Mouse (Mus musculus) right cerebral cortex, postnatal 4 days (tissue): ENCODE results near the gene Maml2.

Experiments used
- DNase-seq: peaks from one replicate; pipeline ENCODE4 v3.0.0-alpha.2; 2022

The Maml2 gene

DNA sequence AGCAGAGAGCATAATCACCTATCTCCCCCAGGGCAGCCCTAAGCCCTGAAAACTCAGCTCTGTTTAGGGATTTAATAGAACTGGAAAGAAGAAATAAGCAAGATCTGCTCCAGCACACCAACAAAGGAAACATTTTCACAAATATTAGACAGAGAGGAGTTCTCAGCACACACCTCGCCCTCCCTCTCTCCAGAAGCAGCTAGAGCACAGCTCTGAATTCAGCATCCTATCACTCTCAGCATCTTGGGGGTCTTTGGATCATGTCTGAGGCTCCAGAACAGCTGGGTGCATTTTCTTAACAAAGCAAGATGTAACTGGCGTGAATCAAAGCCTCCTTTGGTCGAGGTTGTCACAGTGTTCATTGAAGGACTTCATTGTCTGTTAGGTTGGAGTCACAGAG is 12.5 kb downstream of the Maml2 start:
- DNase-seq: no peak

DNA sequence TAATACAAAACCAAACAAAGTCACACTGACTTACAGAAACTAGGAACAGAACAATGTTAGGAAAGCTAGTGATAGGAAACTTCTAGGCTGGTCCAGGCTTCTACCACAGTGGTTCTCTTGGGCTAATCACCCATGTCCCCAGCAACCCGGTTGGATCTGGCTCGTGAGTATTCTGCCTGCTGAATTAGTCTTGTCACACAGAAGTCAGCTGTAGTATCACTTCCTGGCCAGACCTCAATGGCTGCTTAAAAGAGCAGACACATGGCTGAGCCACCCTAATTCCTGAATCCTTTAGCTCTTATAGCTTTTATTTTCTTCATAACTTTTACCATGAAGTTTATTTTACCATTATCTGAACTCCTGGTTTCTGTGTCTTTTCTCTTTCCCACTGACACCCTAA is 13.3 kb downstream of the Maml2 start:
- no peak for DNase-seq

DNA sequence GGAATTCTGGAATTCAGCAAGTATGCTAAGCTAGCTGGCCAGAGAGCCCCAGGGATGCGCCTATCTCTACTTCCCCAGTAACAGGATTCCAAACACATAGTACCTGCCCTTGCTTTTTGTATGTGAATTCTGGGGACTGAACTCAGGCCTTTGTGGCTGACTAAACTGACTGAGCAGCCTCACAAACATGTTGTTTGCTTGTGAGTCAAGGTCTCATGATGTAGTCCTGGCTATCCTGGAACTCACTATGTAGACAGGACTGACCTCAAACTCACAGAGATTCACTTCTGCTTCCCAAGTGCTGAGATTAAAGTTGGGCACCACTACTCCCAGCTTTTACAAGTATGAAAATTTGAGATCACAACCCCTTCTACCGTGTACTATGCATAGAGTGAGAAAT is 16.2 kb downstream of the Maml2 start:
- DNase-seq: no peak

DNA sequence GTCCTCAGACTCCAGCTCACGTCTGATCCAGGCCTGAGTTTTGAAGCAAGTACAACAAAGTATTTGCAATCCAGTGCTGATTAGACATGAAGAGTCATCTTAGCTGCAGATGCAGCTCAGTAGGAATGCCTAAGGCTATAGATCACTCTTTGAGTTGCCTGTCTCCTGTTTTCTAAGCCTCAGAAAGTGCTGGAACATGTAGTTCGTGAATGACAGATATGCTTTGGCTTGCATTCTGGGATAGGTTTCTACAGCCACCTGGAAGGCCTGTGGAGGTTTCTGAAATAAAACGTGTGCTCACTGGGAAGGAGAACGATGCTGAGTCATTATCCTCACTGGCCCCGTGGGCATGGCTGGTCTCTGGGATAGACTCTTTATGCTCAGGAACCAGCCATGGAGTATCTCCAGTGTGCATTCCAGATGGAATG is 16.8 kb downstream of the Maml2 start:
- DNase-seq: no peak

DNA sequence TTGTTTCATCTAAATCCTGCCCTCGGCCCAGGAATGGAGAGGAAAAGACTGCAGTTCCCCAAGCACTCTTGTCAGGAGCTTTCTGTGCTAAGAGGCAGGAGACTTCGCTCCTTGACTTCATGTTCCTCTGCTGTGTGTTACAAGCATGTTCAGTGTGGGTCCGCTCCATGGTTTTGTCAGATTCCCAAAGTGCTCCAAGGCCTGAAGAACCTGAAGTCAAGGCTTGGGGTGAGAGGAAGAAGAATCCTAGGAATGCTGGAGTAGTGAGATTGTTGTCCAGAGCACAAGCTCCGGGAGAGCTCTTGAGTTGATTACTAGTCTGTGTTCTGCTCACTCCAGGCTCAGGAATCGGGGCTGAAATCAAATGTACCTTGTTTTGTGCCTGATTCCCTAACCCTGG is 17.6 kb downstream of the Maml2 start:
- no peak for DNase-seq

DNA sequence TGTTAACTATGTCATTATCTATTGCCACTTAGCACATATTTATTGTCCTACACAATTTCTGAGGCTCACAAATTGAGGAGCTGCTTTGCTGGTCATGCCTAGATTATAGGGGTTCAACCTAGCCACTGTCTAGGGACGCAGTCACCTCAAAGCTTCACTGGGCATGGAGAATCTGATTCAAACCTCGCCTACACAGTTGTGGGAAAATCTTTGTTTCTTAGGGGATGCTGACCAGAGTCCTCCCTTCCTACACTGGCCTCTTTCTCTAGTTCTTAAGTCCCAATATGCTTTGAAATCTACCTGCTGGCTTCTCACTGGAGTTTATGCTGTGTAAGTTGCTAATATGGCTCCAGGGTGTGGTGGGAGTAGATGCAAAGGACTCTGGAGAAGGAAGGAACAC is 21.8 kb downstream of the Maml2 start:
- no peak for DNase-seq

DNA sequence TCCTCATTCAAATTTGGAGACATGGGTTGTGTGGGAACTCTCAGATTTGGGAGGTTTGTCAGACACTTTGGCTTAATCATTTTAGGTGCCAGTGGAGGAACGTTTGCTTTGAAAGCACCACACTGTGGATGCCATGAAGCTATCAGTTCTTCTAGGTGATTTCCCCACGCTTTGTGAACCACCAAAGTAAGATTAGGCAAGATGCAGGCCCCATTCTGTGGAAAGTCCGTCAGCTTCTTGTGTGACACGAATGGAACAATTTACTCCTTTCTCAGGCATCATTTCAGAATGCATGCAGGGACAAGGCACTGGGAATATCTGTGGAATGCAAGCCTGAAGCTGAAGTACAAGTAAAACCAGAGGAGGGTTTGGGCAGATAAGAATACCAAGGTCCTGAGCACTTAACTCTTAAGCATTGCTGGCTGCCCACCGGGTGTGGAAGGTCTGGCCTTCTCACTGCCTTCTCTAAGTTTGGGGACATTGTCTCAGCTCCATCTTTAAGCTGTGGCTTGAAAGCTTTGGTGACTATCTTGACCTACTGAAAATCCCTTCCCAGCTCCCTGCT is 23.1 kb downstream of the Maml2 start:
- no peak for DNase-seq

DNA sequence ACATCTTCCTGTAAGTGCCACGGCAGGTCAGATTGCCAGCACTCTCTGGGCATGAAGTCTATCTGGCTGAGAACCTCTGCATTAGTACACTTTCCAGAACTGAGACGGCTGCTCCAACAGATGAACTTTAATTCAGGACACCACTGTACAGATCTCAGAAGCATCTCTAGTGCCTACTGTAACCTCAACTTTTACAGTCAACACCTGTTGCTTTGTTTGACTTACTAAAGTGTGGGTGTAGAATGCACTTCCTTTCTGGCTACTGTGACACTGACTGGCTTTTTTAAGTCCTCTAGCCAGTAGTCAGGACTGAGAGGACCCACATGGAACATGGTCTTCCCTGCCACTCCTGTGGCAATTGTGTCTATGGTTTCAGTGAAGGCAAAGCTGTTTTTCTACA is 25.3 kb downstream of the Maml2 start:
- no peak for DNase-seq

DNA sequence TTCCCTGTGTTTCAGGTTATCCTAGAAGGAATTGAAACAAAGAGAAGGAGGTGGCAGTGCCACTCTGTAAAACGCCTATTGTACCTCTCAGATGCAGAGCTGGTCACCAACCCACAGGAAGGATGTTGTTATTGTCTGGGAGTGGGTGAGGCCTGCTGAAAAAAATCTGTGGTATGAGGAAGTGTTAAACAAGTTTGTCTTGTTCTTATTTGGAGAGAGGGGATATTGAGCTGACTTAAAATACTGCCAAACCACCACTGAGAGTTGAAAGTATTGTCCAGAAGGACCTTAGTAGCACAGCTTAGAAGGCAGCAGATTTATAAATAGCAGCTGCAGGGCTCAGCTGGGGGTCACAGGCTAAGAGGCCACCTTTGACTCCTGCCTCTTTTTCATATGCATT is 25.9 kb downstream of the Maml2 start:
- DNase-seq: no peak

DNA sequence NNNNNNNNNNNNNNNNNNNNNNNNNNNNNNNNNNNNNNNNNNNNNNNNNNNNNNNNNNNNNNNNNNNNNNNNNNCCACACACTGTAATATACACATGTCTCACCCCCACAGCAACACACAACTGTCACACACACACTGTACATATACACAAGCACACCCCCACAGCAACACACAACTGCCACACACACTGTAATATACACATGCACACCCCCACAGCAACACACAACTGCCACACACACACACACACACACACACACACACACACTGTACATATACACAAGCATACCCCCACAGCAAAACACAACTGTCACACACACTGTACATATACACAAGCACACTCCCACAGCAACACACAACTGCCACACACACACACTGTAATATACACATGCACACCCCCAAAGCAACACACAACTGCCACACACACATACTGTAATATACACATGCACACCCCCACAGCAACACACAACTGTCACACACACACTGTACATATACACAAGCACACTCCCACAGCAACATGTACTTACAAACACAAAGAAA is 116.5 kb downstream of the Maml2 start:
- DNase-seq: no peak

DNA sequence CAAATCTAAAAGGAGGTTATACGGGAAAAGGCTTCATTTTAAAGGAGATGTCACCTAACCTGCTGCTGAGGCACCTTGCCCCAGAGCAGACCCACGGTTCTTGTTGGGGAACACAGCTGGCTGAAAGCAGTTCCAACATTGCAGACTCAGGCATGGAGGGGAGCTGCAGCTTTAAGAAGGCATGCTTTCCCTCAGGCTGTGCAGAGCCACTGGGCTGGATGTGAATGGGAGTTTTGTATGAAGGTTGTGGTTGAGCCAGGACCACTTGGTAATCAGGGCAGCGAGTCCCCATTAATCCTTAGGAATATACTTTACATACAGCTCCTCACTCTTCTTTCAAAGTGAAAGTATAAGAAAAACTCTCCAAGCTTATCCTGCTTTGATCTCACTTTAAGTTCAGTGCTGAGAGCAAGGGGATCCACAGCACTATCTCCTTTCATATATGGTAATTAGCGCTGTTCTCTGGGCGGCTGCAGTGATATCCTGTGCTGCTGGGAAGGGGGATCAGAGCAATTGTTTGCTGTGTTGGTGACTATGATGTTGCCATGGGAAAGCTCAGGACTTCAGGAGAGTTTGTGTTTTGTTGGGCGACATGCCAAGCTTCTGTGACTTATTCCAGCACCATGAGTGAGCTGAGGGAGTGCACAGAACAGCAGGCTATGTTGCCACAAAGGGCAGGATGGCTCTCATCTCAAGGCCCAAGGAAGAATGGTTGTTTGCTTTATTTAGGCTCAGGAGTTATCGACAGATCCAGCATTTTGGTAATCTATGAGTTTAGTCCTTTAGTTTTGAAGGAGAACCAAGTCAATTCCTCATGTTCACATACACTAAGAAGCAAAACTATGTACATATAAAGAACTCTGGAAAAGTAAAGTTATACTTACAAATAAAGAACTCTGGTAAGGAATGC is 127.5 kb downstream of the Maml2 start:
- DNase-seq: peak; percentile 62

DNA sequence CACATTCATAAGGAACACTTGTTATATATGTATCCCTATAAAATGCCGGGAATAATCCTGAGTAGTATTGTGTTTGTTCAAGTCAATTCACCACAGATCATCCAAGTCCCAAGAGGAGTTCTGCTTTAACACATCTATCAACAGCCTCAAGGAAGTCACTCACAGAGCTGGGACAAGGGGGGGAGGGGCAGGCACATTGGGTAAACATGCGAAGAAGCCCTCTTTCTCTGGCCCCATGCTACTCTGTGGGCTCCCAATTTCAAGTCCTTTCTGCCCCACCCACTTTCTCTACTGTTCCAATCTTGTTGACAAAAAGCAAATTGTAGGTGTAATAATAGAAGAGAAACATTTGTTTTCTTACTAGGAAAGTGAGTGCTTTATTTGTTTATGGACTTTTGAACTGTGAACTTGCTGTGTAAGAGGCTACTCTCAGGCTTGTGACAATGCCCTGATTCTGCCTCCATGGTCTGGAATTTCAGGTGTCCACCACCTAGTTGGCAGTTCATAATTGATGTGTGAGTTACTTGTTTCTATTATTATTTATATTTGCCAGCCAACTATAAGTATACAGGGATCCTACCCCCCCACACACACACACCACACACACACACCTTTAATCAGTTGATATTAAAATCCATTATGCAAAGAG is 131.8 kb downstream of the Maml2 start:
- DNase-seq: no peak

DNA sequence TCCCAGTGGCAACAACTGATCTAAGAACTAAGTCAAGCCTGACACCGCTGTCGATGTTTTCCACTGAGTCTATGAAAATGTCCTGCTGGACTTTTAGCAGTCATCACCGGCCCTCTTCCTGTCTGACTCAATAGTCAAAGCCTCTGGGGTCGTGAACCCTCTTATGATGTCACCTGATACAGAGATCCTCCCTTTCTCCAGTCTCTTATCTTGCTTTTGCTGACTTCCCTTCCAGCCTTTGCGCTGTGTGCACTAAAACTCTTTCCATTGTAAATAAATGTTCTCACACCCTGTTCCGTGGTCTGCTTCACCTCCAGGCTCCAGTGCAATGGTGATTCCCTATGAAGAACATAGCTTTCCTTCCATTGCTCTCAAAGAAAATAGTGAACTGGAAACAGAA is 132.5 kb downstream of the Maml2 start:
- no peak for DNase-seq

DNA sequence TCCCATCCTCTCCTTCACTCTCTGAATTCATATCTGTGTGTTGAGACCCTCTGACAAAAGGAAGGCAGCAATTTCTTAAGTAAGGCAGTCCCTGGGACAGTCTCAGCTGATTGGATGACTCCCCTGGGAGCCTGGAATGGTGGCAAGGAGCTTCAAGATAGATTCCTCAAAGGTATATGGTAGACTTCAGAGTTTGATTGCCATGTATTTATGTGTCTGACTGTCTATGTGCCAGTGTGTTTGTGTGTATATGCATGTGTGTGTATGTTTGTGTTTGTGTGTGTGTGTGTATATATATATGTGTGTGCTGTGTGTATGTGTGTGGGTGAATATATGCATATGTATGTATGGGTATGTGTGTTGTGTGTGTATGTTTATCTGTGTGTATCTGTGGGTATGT is 133.0 kb downstream of the Maml2 start:
- DNase-seq: no peak

DNA sequence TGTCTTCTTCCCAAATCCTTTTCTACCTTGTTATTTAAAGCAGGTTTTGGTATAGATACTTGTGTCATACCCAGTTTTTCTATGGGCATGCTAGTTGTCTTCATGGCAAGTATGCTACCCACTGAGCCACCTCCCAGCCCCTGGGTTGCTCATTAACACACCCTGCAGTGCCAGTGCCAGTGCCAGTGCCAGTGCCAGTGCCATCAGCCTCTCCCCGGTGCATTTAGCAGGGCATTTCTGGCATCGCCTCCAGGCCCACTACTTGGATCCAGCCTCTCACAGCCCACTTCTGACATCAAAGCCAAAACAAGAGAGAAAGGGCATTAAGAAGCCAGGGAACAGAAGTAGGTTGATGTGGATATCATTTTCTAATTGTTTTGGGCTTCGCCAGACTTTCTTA is 133.9 kb downstream of the Maml2 start:
- no peak for DNase-seq

DNA sequence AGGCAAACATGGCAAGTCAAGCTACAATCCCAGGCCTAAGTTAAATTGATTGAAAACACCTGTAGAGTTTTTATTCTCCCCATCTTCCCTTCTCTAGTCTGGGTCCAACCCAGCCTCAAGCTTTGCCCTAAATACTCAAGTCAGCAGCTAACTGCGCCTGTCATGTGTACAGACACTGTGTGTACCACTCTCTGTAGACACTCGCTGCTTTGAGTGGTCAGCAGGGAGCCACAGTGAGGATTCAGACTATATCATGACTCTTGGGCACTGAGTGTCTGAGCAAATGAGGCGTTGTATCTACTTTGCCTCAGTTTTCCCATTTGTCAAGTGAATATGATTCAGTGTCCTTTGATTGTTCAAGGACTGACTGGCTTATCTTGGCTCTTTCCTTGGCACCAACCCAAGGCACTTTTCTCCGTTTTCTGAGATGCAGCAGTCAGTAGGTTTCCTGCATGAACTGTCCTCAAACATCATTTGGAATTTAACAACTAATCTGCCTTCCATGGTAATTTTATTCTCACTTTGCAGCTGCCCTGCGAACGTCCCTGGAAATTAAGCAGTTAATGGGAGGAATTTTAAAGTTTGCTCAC is 135.8 kb downstream of the Maml2 start:
- DNase-seq: no peak

DNA sequence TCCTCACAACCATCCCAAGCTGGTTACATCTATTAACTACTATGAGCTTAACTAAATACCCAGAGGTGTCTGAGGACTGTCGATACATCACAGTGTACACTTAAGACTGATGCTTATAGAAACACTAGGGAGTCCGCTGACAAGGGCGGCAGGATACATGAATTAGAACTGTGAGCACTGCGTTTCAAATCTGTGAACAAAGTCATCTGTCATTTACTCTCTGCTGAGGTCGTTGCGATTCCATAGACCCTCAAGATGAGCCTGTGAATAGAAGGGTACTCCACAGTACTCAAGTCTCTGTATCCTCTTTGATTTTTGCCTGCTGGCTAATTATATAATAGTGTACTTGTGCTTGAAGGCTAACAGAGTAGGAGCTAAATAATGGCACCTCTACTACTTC is 143.2 kb downstream of the Maml2 start:
- no peak for DNase-seq

DNA sequence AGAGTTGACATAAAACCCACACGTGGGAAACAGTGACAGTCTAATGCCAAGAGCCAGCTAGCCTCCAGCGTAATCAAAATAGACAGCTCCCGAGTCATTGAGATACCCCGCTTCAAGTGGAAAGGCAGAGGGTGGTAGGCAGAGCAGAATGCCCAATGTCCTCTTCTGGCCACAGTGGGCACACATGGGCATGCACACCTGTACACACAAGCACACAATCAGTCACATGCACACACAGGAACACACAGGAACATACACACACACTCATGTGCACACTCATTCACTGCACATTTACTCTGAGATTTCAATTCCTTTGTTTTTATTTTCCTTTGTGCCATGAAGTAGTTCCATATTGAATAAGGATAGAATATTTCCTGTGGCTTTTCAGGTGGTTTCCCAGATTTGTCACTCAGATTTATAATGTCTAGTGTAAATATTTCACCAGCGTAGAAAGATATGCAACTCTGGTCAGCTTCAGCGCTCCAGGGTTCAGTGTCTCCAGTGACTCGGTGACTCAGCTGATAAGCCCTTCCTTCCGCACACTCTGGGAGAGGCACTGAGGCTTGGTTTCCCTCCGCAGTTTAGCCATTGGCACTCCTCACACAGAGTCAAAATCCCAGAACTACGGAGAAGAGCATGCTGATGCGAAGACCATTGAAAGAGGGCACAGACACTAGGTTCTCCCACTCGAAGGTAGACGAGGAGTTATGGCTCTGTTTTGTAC is 144.4 kb downstream of the Maml2 start:
- DNase-seq: no peak

DNA sequence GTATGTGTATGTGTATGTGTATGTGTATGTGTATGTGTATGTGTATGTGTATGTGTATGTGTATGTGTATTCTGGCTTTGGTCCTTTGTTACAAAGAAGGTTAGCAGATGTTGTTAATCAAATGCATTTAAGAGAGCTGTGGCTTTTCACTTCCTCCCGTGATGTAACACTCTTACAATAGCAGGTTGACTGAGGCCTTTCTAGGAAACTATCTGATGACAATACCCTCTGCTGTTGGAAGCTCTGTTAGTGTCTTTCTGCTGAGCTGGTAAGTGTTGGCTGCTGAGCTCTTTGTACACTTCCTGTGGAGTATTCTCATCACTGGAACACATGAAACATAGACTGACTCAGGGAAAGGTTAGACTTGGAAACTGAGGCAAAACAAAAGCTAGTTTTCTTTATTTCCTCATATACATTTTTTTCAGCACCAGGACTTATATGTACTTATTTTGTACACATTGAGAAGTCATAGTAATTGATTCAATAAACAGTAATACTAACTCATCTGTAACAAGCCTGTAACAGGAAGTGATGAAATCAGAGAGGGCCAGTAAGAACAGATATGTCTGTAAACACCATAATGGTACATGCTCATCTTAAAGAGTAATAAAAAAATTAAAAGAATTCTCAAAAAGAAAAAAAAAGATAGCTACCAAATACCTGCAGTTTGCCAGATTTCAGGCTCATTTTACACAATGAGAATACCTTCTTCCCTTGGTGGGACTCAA is 145.9 kb downstream of the Maml2 start:
- DNase-seq: no peak

DNA sequence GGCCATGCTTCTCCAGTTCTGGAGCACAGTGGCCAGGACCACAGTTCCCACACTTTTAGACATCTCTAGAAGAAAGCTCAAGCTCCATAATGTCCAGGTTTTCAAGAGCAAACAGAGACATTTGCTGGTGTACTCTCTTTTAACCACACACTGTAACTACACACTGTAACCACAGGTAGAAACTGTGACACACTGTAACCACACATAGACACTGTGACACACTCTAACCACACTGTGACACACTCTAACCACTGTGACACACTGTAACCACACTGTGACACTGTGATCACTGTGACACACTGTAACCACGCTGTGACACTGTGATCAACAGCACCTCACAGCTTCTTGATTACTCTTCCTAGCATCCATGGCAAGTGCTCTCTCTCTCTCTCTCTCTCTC is 148.5 kb downstream of the Maml2 start:
- no peak for DNase-seq

DNA sequence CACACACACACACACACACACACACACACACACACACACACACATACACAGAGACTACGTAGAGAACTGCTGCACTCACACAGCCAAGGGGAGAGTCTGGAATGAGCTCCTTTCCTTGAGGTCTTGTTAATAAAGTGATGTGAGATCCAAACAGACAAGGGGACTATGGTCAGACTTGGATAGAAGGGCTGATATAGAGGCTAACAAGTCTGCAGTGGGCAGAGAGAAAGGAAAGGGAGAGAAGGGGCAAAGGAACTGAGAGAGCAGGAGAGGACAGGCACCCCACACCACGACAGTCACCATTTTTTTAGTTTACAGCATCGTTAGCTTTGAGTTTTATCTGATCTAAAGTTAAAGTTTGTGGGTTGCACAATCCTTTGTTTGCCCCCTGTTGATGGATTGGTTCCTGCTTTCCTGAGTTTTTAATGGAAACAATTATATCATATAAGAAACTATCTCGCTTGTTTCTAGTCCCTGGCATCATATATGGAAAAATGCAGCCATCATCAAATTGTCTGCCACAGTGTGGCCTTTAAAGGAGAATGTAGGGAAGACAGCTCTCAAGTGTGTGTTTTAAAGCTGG is 149.0 kb downstream of the Maml2 start, which contains the start of gene Gm17571:
TSS of gene Gm17571 (minus strand) at position 51 of the 583 bp plus-strand sequence.
- no peak for DNase-seq

DNA sequence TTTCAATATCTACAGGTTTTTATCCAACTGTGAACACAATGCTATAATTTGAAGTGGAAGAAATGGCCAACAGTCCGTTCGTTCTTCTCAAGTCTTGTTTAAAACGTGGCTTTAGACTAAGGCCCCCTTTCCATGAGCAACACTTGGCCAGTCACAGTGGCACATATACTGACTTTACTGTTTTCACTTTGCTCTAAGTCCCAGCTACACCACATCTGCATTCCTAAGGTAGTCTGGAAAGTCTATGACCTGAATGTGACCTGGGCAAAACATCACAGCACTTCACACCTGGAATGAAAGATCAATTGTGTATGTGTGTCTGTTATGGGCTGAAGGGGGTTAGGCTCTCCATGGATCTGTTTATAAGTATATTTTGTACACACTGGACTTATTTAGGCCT is 151.0 kb downstream of the Maml2 start:
- no peak for DNase-seq
